Mouse (Mus musculus) right cerebral cortex, postnatal 10 days (tissue): Measurements from ENCODE around the gene Thrap3.

Experiments
- DNase-seq, 2 experiments: peaks; one replicate each; pipeline ENCODE4 v3.0.0; 2021; ENCODE audit warnings: low spot score in 2 of 2

The Thrap3 gene

GRCm38 (mm10) chr4:126202303-126203181 lies at the start of gene Thrap3:
Gene Thrap3, minus strand, starts transcription at chr4:126202760.
- peak; percentile 99 for DNase-seq

GRCm38 (mm10) chr4:126251655-126252254 lies 49.2 kb upstream of the Thrap3 start:
- no peak for DNase-seq

- no peak for DNase-seq
Measured at GRCm38 (mm10) chr4:126250659-126251058, 48.1 kb upstream of the Thrap3 start.

GRCm38 (mm10) chr4:126248261-126248868 lies 45.8 kb upstream of the Thrap3 start:
- no peak for DNase-seq

- DNase-seq, result no peak
Measured at GRCm38 (mm10) chr4:126246202-126246889, 43.8 kb upstream of the Thrap3 start.

- peak in 1 of 2 experiments; percentile 19 for DNase-seq
Measured at GRCm38 (mm10) chr4:126242510-126242909, 40.0 kb upstream of the Thrap3 start.

- DNase-seq, result peak in 1 of 2 experiments; percentile 25
Measured at GRCm38 (mm10) chr4:126241956-126242355, 39.4 kb upstream of the Thrap3 start.

- DNase-seq, result peak in 1 of 2 experiments; percentile 25
Measured at GRCm38 (mm10) chr4:126239862-126240475, 37.4 kb upstream of the Thrap3 start.

- peak; percentile 35 to 65 for DNase-seq
Measured at GRCm38 (mm10) chr4:126237721-126238242, 35.2 kb upstream of the Thrap3 start.

GRCm38 (mm10) chr4:126236467-126237280 lies 34.1 kb upstream of the Thrap3 start:
- peak; percentile 31 to 32 for DNase-seq

- no peak for DNase-seq
Measured at GRCm38 (mm10) chr4:126235191-126235590, 32.6 kb upstream of the Thrap3 start.

GRCm38 (mm10) chr4:126234496-126235175 lies 32.1 kb upstream of the Thrap3 start:
- peak in 1 of 2 experiments; percentile 30 for DNase-seq

- DNase-seq, result no peak
Measured at GRCm38 (mm10) chr4:126233676-126234308, 31.2 kb upstream of the Thrap3 start.

- peak in 1 of 2 experiments; percentile 33 for DNase-seq
Measured at GRCm38 (mm10) chr4:126229900-126230299, 27.3 kb upstream of the Thrap3 start.

GRCm38 (mm10) chr4:126228144-126228543 lies 25.6 kb upstream of the Thrap3 start:
- DNase-seq, result peak; percentile 31

- peak; percentile 87 to 92 for DNase-seq
Measured at GRCm38 (mm10) chr4:126227077-126227761, 24.7 kb upstream of the Thrap3 start.

GRCm38 (mm10) chr4:126226640-126227039 lies 24.1 kb upstream of the Thrap3 start:
- no peak for DNase-seq

GRCm38 (mm10) chr4:126222631-126223030 lies 20.1 kb upstream of the Thrap3 start:
- DNase-seq, result no peak

GRCm38 (mm10) chr4:126220045-126220444 lies 17.5 kb upstream of the Thrap3 start:
- DNase-seq, result no peak
